Mouse (Mus musculus): ENCODE measurements around the gene Olfr175-ps1.

Olfr175-ps1 gene

GRCm38 (mm10) chr16:58826732-58827319 lies at the start of gene Olfr175-ps1:
Olfr175-ps1 (minus strand) TSS chr16:58826782.
- TF ChIP-seq GATA4 (IDR thresholded peaks at IDR 0.05; ENCODE audit: insufficient replicate concordance, low read length) = no peak

- no peak for TF ChIP-seq GATA4 (IDR thresholded peaks at IDR 0.05; ENCODE audit: insufficient replicate concordance, low read length)
These were observed 48.1 kb upstream of the Olfr175-ps1 start, which contains the start of gene Olfr177 for GRCm38 (mm10) chr16:58874668-58875067. Olfr177 (minus strand) TSS chr16:58874768.

GRCm38 (mm10) chr16:58861479-58861878 lies 34.9 kb upstream of the Olfr175-ps1 start:
- no peak for TF ChIP-seq GATA4 (IDR thresholded peaks at IDR 0.05; ENCODE audit: insufficient replicate concordance, low read length)

- no peak for TF ChIP-seq GATA4 (IDR thresholded peaks at IDR 0.05; ENCODE audit: insufficient replicate concordance, low read length)
These were observed 33.6 kb upstream of the Olfr175-ps1 start for GRCm38 (mm10) chr16:58860032-58860737.

DNA sequence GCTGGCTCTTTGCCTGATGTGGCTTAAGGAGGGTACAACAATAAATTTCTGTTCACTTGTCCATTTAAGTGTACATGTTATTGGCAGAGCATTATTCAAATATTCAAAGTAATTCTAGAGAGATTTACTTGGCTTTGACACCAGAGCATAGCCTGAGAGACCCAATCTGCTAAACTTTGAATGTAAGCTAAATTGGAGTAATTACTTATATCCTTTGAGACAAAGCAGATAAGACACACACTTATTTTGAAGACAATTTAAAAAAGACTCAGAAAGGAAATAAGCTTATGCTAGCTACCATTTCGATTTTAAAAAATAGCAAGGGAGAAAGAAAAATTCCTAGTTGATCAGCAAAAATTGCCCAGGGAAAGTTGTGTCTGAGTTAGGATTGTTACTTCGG lies 26.4 kb downstream of the Olfr175-ps1 start, which contains the start of gene Olfr173:
Gene Olfr173 (minus strand): TSS at position 101 of the 400 bp plus-strand sequence.
- no peak for TF ChIP-seq GATA4 (IDR thresholded peaks at IDR 0.05; ENCODE audit: insufficient replicate concordance, low read length)
